Mouse (Mus musculus) testis, adult 2 months (tissue): ENCODE data around the gene Bicd2.

Source experiments
- CTCF ChIP-seq: fragments of 200-500 bp; IDR thresholded peaks from 2 replicates; pipeline ENCODE4 v1.5.1; 2012; ENCODE audit warnings: low read depth, mild to moderate bottlenecking, inconsistent platforms, low read length, moderate library complexity; ENCODE audit not compliant: control insufficient read depth, insufficient read depth, insufficient replicate concordance
- POLR2A ChIP-seq: fragments of 200-500 bp; IDR thresholded peaks from 2 replicates; pipeline ENCODE4 v1.6.1; 2012; ENCODE audit warnings: low read depth, mild to moderate bottlenecking, inconsistent platforms, low read length, moderate library complexity; ENCODE audit not compliant: control insufficient read depth

DNA sequence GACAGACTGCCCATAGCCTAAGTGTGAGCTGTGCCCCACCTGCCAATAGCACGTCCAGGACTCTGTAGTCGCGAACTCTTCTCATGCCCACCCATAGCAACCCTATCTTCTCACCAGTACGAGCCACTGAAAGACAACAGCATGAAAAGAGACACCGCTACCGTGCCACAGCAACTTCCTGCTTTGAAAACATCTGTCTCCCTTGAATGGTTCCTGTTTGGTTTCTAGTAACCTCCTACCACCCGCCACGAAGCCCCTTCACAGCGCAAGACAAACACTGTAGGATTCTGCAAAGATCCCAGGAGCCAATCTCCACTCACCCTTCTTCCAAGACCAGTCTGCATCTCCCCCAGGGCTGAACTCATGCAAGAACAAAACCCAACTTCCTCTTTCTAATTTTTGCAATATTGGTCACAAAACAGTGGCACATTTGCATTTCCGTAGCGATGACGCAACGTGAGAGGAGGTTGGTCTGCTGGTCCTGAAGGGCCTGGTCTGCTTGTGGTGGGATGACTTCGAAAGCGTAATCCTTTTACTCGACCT is 32.5 kb upstream of the Bicd2 start:
- TF ChIP-seq CTCF (no peak), POLR2A (no peak)
